Mouse (Mus musculus) T-helper 17 cell (primary cell): ENCODE data around the gene Chmp2a.

ENCODE experiments used
- in situ Hi-C, 2 experiments: fragments of 300-600 bp; cut with MboI, MseI; formaldehyde crosslinking; loops; 1 replicate in 1 of 2; 2 replicates in 1 of 2; pipeline ENCODE4 v1.15.1; 2025; ENCODE audit warnings: high pct_unique_total_duplicates in 2 of 2

Chmp2a gene

GRCm38 (mm10) chr7:13006531-13006930, 28.1 kb downstream of the Chmp2a start:
- in situ Hi-C loops, result loop anchor here (5.0 kb wide), 3 partner anchors 36 to 64 kb away; no protein-coding TSS in a partner anchor

DNA sequence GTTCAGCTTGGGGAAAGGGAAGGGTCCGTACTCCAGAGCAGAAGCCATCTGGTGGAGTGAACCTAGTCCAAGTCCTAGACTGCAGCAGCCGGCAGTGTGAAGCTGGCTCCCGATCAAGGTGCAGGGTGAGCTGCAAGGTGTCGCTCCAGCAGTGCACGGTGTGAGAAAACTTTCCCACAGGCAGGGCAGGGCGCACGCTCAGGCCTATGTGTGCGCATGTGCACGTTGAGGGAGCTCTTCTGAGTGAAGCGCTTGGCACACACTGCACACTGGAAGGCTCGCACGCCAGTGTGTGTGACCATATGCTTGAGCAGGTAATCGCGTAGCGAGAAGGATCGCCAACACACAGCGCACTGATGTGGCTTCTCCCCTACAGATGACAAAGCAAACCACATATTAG, 28.6 kb downstream of the Chmp2a start:
- in situ Hi-C loops, result loop anchor here (5.0 kb wide), 3 partner anchors 36 to 64 kb away; no protein-coding TSS in a partner anchor

DNA sequence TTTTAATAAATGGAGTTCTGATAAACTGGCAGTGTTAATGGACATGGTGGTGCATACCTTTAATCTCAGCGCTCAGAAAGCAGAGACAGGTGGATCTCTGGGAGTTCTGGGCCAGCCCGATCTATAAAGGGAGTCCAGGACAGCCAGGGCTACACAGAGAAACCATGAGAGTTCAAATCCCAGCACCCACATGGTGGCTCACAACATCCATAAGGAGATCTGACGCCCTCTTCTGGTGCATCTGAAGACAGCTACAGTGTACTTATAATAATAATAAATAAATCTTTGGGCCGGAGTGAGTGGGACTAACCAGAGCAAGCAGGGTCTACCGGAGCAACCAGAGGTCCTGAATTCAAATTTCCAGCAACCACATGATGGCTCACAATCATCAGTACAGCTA, 31.2 kb downstream of the Chmp2a start:
- in situ Hi-C loops, result no loop called here

DNA sequence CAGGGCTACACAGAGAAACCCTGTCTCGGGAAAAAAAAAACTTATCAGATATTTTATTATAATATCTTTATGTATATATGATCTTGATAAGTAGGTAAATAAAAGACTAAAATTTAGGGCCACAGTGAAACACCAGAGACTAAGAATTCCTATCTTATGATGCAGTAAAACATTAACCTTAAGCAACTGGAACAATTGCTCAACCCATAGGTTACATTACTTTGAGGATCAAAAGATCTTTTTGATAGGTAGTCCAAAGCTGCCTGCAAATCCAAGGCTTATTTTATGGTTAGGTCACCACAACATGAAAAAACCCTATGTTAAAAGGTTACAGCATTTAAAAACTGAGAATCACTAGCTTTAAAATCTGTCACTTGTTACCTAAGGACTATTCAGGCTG, 33.0 kb downstream of the Chmp2a start:
- in situ Hi-C loops, result no loop called here

- in situ Hi-C loops, result no loop called here
Observed at GRCm38 (mm10) chr7:12998851-12999250, 35.8 kb downstream of the Chmp2a start, which contains the start of gene Trim28. TSS of gene Trim28 (plus strand) at chr7:12999114.

DNA sequence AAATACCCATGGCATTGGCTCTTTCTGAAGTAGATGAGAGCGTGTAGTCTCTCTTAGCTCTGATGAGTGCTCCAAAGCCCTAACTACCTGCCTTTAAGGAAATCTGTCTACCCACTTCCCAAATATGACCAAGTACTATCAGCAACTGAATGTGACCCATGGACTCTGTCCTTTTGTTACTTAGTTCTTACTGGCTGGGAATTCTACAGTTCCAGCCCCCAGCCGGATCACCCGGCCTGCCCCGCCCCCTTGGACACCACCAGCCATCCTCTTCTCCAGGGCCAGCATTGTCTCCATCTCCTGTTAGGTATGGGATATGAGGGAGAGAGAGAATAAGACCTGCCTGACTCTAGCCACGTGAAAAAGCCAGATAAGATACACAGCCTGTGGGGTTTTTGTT, 36.6 kb downstream of the Chmp2a start, which contains the start of gene Slc27a5:
Gene Slc27a5 (minus strand): TSS at position 140 of the 400 bp plus-strand sequence.
- in situ Hi-C loops, result no loop called here

DNA sequence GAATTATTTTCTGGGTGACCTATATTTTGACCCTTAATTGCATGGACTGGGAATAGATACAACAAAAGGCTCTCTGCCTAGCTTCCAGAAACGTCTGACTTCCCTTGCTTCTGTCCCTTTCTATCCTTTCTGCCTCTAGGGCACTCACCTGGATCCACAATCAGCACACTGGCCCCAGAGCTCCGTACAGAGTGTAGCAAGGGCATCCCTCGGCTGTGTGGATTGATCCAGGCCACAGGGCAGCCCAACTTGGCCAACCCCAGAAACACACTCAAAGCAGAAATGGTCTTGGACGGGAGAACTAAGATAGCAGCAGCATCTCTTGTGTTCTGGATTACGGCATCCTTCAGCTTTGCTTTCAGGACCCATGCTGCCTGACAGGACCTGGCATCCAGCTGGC, 37.4 kb downstream of the Chmp2a start:
- in situ Hi-C loops, result no loop called here

GRCm38 (mm10) chr7:12995862-12996261, 38.7 kb downstream of the Chmp2a start:
- in situ Hi-C loops, result no loop called here

DNA sequence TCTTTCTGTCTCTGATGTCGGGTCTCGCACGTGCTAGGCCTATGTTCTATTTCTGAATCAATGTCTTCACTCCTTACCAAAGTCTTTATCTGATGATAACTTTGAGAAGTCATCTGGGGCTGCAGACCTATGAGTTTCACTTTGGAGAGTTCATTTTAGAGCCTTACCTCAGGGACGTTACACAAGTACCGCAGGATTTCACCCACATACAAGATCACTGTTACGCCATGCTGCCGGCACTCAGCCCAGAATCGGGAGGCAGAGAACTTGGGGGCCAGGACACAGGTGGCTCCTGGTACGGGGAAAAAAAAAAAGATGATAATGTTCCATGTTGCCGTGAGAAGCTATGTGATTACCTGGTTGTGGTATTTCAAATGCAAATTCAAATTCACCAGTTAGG, 41.5 kb downstream of the Chmp2a start:
- in situ Hi-C loops, result no loop called here

- in situ Hi-C loops, result no loop called here
Observed at GRCm38 (mm10) chr7:12992222-12992621, 42.4 kb downstream of the Chmp2a start.

DNA sequence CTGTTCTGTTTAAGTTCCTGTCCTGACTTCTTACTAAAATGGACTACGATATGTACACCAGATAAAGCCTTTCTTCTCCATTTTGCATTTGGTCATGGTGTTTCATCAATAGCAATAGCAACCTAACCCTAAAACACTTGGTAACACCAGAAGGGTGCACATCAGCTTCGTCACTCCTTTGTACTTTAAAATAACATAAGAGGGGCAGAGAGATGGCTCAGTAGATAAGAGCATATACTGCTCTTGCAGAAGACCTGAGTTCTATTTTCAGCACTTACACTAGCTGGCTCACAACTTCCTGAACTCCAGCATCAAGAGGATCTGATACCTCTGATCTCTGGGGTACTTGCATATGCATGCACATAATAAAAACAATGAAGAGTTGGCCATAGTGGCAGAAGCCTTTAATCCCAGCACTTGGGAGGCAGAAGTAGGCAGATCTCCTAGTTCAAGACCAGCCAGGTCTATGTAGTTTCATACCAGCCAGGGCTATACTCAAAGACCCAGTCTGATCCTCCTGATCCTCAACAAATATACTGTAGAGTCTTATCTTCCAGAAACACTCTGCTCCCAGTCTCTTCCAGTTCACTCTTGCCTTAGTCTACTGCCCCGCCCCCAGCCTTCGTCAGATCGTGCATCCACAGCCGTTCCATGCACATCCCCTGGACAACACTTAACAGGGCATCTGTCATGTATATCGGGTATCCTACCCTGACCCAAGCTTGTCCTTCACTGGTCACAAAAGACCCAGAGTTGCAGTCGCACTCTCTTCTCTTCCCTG, 47.0 kb downstream of the Chmp2a start:
- in situ Hi-C loops, result no loop called here

DNA sequence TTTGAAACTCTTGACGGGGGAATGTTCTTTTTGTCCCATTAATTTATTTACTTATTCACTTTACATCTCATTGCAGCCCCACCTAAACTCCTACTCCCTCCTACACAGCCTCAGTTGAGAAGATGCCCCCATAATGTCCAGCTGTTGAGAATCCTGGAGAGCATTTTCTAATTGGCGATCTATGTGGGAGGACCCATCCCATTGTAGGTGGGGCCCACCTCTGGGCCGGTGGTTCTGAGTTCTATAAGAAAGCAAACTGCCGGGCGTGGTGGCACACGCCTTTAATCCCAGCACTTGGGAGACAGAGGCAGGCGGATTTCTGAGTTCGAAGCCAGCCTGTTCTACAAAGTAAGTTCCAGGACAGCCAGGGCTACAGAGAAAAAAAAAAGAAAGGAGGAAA, 47.7 kb downstream of the Chmp2a start:
- in situ Hi-C loops, result no loop called here

DNA sequence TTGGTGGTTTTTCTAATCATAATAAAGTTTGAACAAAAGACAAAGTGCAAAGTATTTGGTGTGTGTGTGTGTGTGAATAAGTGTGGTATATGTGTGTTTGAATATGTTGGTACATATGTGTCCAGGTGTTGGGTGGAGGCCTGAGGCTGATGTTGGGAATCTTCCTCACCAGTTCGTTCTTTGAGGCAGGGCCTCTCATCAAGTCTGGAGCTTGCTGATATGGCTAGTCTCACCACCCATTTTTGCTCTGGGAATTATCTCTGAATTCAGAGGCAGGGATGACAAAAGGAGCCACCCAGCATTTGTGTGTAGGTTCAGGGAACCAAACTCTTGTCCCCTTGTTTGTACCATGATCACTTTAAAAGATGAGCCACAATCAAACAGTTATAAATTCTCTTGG, 48.9 kb downstream of the Chmp2a start:
- in situ Hi-C loops, result no loop called here
